Mouse (Mus musculus) spleen, adult 2 months (tissue): Measurements from ENCODE around the gene Nos1ap. TPM values are rescaled to one million over a fixed set of nuclear protein-coding genes. Genes with fewer than 3 reads are reported as not detected.

ENCODE experiments used
- DNase-seq, 2 experiments: peaks; one replicate each; pipeline versions ENCODE4 v3.0.0 to v3.0.0-alpha.2; 2012 to 2021; ENCODE audit warnings: low spot score in 2 of 2, low read depth in 1 of 2
- H3K27ac ChIP-seq: fragments of 200-500 bp; 2 replicates; pipeline ENCODE4 v1.5.1; 2012; ENCODE audit warnings: low read length, inconsistent platforms; ENCODE audit not compliant: insufficient read depth
- H3K27me3 ChIP-seq: fragments of 200-500 bp; 2 replicates; pipeline ENCODE4 v1.6.1; 2012; ENCODE audit warnings: mild to moderate bottlenecking, moderate library complexity, low read length, inconsistent platforms; ENCODE audit not compliant: control insufficient read depth, insufficient read depth
- H3K36me3 ChIP-seq: fragments of 200-500 bp; 2 replicates; pipeline ENCODE4 v1.6.1; 2012; ENCODE audit warnings: mild to moderate bottlenecking, low read length, inconsistent platforms; ENCODE audit not compliant: control insufficient read depth, insufficient read depth
- H3K4me1 ChIP-seq: fragments of 200-500 bp; 2 replicates; pipeline ENCODE4 v1.6.1; 2011; ENCODE audit warnings: inconsistent platforms; ENCODE audit not compliant: control insufficient read depth, insufficient read depth, insufficient read length
- H3K4me3 ChIP-seq: fragments of 200-500 bp; 2 replicates; pipeline ENCODE4 v1.5.1; 2011; ENCODE audit warnings: mild to moderate bottlenecking, inconsistent platforms; ENCODE audit not compliant: insufficient read depth, insufficient read length; ENCODE audit errors: extremely low read depth
- CTCF ChIP-seq: fragments of 200-500 bp; IDR thresholded peaks from 2 replicates; pipeline ENCODE4 v1.5.1; 2011; ENCODE audit warnings: mild to moderate bottlenecking, inconsistent platforms; ENCODE audit not compliant: insufficient read depth, insufficient read length, insufficient replicate concordance; ENCODE audit errors: extremely low read depth
- POLR2A ChIP-seq: fragments of 200-500 bp; IDR thresholded peaks from 2 replicates; pipeline ENCODE4 v1.6.1; 2011; ENCODE audit warnings: low read depth, low read length, inconsistent platforms
- whole genome bisulfite sequencing: fragments of 180-500 bp; shearing (Covaris S2); methylation state at CpG from one replicate; pipeline ENCODE4 v1.1.7; 2018; 5-methylcytosine and 5-hydroxymethylcytosine counted together
- polyA plus RNA-seq: library from polyadenylated mRNA; depleted of rRNA; stranded (reverse); fragments of >200 nt; gene quantifications from 2 replicates; pipeline ENCODE4 v1.2.3, GENCODE M21; 2012

The Nos1ap gene
- polyA plus RNA-seq, 1 experiment, result 8.1 TPM

GRCm38 (mm10) chr1:170485119-170485518 is 104.5 kb downstream of the Nos1ap start:
- DNase-seq, result no peak
- H3K27ac ChIP-seq, result no peak overlapping the region
- H3K4me3 ChIP-seq, result no peak overlapping the region
- no peaks in the 10 kb centered on the region for H3K4me1 ChIP-seq
- no peaks in the 10 kb centered on the region for H3K27me3 ChIP-seq
- no peaks in the 10 kb centered on the region for H3K36me3 ChIP-seq
- WGBS, result 90% methylated on average over 4 of the region's 4 CpGs
- TF ChIP-seq POLR2A (no peak), CTCF (no peak)

DNA sequence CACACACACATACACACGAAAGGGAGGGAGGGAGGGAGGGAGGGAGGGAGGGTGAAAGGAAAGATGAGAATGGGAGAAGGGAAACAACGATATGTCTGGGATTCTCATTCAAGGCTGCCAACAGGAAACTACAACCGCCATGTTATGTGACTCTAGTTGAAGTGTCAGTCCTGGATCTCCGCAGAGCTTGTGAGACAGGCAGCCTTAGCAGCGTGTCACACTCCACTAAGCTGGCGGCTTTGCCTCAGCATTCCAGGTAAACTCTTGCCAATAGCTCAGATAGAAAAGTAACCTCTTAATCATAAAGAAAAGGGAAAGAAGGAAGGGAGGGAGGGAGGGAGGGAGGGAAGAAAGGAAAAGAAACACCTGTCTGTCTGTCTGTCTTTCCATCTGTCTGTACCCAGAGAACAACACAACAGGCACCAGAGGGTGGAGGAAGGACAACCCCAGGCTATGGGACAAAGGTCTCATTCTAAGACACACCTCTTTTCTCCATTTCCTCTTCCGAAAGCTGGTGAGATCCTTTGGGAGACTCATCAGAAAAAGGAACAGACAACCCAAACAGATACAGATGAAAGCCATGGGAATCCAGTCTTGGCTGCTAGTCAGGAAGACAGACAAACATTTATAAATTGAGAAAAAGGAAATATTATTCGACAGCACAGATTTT is 107.3 kb downstream of the Nos1ap start:
- whole genome bisulfite sequencing, result 90% methylated on average over 7 of the region's 8 CpGs
- H3K4me3 ChIP-seq, result no peak overlapping the region
- DNase-seq, result no peak
- H3K36me3 ChIP-seq, result no peaks in the 10 kb centered on the region
- TF ChIP-seq POLR2A (no peak), CTCF (no peak)
- no peak overlapping the region for H3K27ac ChIP-seq
- H3K4me1 ChIP-seq, result no peaks in the 10 kb centered on the region
- H3K27me3 ChIP-seq, result no peaks in the 10 kb centered on the region

- TF ChIP-seq CTCF (no peak), POLR2A (no peak)
- no peak for DNase-seq
- WGBS, result 39% methylated on average over 3 of the region's 3 CpGs
These were observed 108.6 kb downstream of the Nos1ap start for GRCm38 (mm10) chr1:170481093-170481492.

GRCm38 (mm10) chr1:170479458-170479798 is 110.2 kb downstream of the Nos1ap start:
- no peak overlapping the region for H3K27ac ChIP-seq

More at GRCm38 (mm10) chr1:170481093-170481492, 108.6 kb downstream of the Nos1ap start:
- H3K4me1 ChIP-seq, result no peaks in the 10 kb centered on the region
- H3K4me3 ChIP-seq, result no peak overlapping the region
- H3K27ac ChIP-seq, result no peak overlapping the region
- H3K27me3 ChIP-seq, result no peaks in the 10 kb centered on the region
- no peaks in the 10 kb centered on the region for H3K36me3 ChIP-seq

GRCm38 (mm10) chr1:170478791-170479457 is 110.7 kb downstream of the Nos1ap start:
- H3K4me1 ChIP-seq, result no peaks in the 10 kb centered on the region
- H3K4me3 ChIP-seq, result no peak overlapping the region
- H3K27me3 ChIP-seq, result no peaks in the 10 kb centered on the region
- H3K36me3 ChIP-seq, result no peaks in the 10 kb centered on the region
- TF ChIP-seq POLR2A (no peak), CTCF (no peak)
- 48% methylated on average over 4 of the region's 4 CpGs for whole genome bisulfite sequencing
- no peak for DNase-seq
- H3K27ac ChIP-seq, result no peak overlapping the region

More at GRCm38 (mm10) chr1:170479458-170479798, 110.2 kb downstream of the Nos1ap start:
- H3K36me3 ChIP-seq, result no peaks in the 10 kb centered on the region
- H3K4me1 ChIP-seq, result no peaks in the 10 kb centered on the region
- TF ChIP-seq POLR2A (no peak), CTCF (no peak)
- no peaks in the 10 kb centered on the region for H3K27me3 ChIP-seq
- DNase-seq, result no peak
- WGBS, result 47% methylated on average over 3 of the region's 3 CpGs
- H3K4me3 ChIP-seq, result no peak overlapping the region

DNA sequence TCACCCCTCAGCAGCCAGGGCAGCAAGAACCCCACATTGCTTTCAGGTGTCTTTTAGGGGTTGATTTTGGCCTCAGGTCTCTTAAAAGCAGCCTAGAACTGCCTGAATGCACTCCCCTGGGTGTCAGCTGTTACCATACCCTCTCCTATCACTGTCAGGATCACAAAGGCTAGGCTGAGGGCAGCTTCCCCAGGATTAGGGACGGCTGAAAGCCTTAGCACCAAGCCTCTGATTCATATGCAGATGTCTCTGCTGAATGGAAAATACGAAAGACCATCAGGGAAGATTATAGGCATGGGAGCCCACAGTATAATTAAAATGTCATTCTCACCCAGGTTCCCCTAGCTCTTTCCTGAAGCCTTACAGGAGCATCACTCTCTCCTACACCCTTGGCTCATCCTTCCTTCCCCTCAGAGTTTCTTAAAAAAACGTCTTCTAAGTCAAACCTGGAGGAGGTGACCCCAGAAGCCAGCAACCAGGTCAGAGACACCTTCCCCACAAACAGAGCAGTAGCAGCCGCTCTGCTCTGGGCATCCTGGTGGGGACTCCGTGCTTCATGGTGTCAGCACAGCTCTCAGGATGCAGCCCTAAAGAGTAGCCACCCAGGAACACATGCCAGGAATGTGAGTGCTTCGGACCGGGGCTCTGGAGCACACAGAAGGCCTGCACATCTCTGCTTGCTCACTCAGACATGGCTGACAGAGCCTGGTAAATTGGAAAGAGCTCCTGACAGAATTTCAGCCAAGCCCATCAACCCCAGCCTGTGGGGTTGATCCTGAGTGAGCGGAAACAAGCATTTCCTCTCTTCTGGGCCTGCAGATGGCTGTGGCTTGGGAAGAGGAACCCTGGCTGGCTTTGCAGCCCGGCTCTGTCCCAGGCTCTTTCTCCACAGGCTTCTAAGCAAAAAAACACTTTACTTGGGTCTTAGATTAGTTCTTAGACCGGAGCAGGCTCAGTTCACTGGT is 111.7 kb downstream of the Nos1ap start:
- DNase-seq, result no peak
- H3K4me1 ChIP-seq, result no peaks in the 10 kb centered on the region
- TF ChIP-seq CTCF (no peak), POLR2A (no peak)

GRCm38 (mm10) chr1:170473460-170473859 is 116.2 kb downstream of the Nos1ap start:
- TF ChIP-seq POLR2A, result no peak
- no peak for TF ChIP-seq CTCF
- no peak overlapping the region for H3K27ac ChIP-seq
- no peak for DNase-seq
- no peaks in the 10 kb centered on the region for H3K27me3 ChIP-seq
- no peaks in the 10 kb centered on the region for H3K36me3 ChIP-seq
- H3K4me3 ChIP-seq, result no peak overlapping the region
- WGBS, result 80% methylated on average over 6 of the region's 6 CpGs
- no peaks in the 10 kb centered on the region for H3K4me1 ChIP-seq

More for the DNA sequence above, 111.7 kb downstream of the Nos1ap start:
- no peak overlapping the region for H3K4me3 ChIP-seq
- no peaks in the 10 kb centered on the region for H3K27me3 ChIP-seq
- no peaks in the 10 kb centered on the region for H3K36me3 ChIP-seq
- WGBS, result 24% methylated on average over 10 of the region's 10 CpGs
- H3K27ac ChIP-seq, result no peak overlapping the region
